Mouse (Mus musculus) induced T-regulatory cell, adult 2 months (primary cell): ENCODE measurements around the gene Ola1.
A peak's percentile ranks its signal among the peaks of the same experiment; 100 is the strongest.

Experiments used
- DNase-seq: peaks from one replicate; pipeline ENCODE4 v3.0.0-alpha.2; 2012; ENCODE audit warnings: low read depth

Ola1 gene

GRCm38 (mm10) chr2:73146111-73146510 lies 72.6 kb downstream of the Ola1 start:
- no peak for DNase-seq

GRCm38 (mm10) chr2:73143732-73144131 lies 75.0 kb downstream of the Ola1 start:
- DNase-seq, result no peak

- DNase-seq, result no peak
These were observed 75.8 kb downstream of the Ola1 start for GRCm38 (mm10) chr2:73142832-73143470.

- DNase-seq, result no peak
These were observed 85.8 kb downstream of the Ola1 start for GRCm38 (mm10) chr2:73132897-73133296.

- no peak for DNase-seq
These were observed 91.0 kb downstream of the Ola1 start for GRCm38 (mm10) chr2:73127686-73128085.

- DNase-seq, result no peak
These were observed 99.9 kb downstream of the Ola1 start for GRCm38 (mm10) chr2:73118781-73119180.

GRCm38 (mm10) chr2:73107089-73107488 lies 111.6 kb downstream of the Ola1 start:
- DNase-seq, result no peak

- DNase-seq, result no peak
These were observed 122.2 kb downstream of the Ola1 start for GRCm38 (mm10) chr2:73096491-73096890.

GRCm38 (mm10) chr2:73095300-73095699 lies 123.4 kb downstream of the Ola1 start:
- no peak for DNase-seq

- DNase-seq, result no peak
These were observed 125.7 kb downstream of the Ola1 start for GRCm38 (mm10) chr2:73093032-73093431.

GRCm38 (mm10) chr2:73091302-73091701 lies 127.4 kb downstream of the Ola1 start:
- DNase-seq, result no peak

GRCm38 (mm10) chr2:73087641-73088040 lies 131.1 kb downstream of the Ola1 start:
- DNase-seq, result no peak

- no peak for DNase-seq
These were observed 132.9 kb downstream of the Ola1 start for GRCm38 (mm10) chr2:73085669-73086304.

- DNase-seq, result no peak
These were observed 136.2 kb downstream of the Ola1 start for GRCm38 (mm10) chr2:73082476-73082875.

- no peak for DNase-seq
These were observed 136.9 kb downstream of the Ola1 start for GRCm38 (mm10) chr2:73081861-73082260.

- peak; percentile 18 for DNase-seq
These were observed 138.6 kb downstream of the Ola1 start for GRCm38 (mm10) chr2:73080084-73080483.

- no peak for DNase-seq
These were observed 139.4 kb downstream of the Ola1 start for GRCm38 (mm10) chr2:73079311-73079710.

GRCm38 (mm10) chr2:73073811-73074472 lies 144.8 kb downstream of the Ola1 start:
- DNase-seq, result no peak

- DNase-seq, result no peak
These were observed 147.5 kb downstream of the Ola1 start for GRCm38 (mm10) chr2:73071201-73071600.

- no peak for DNase-seq
These were observed 148.2 kb downstream of the Ola1 start for GRCm38 (mm10) chr2:73070449-73071076.

- DNase-seq, result no peak
These were observed 149.4 kb downstream of the Ola1 start for GRCm38 (mm10) chr2:73069223-73069825.
